Mouse (Mus musculus) heart, postnatal 0 days (tissue): ENCODE measurements around the gene Sox6. TPM values are rescaled to one million over a fixed set of nuclear protein-coding genes. Genes with fewer than 3 reads are reported as not detected.

ENCODE experiments used
- ATAC-seq: fragments of 200-750 bp; cut with Nextera tagmentation; 2 replicates; pipeline ENCODE4 v1.8.0; 2017; ENCODE audit warnings: low read depth, moderate number of reproducible peaks, moderate library complexity; ENCODE audit not compliant: insufficient read depth
- DNase-seq: peaks from one replicate; pipeline ENCODE4 v3.0.0-alpha.2; 2016; ENCODE audit warnings: low spot score
- H3K27ac ChIP-seq: fragments of 300-500 bp; sonication (generic); 2 replicates; pipeline ENCODE4 v1.5.1; 2014; ENCODE audit warnings: low read depth, mild to moderate bottlenecking
- H3K27me3 ChIP-seq: fragments of 300-500 bp; sonication (generic); 2 replicates; pipeline ENCODE4 v1.6.1; 2014; ENCODE audit warnings: low read length, mixed read lengths; ENCODE audit not compliant: control insufficient read depth, insufficient read depth
- H3K36me3 ChIP-seq: fragments of 300-500 bp; sonication (generic); replicated peaks from 2 replicates; pipeline ENCODE4 v1.6.1; 2014; ENCODE audit warnings: low read length, mixed read lengths; ENCODE audit not compliant: control insufficient read depth, insufficient read depth
- H3K4me1 ChIP-seq: fragments of 300-500 bp; sonication (generic); 2 replicates; pipeline ENCODE4 v1.6.1; 2014; ENCODE audit warnings: antibody characterized with exemption; ENCODE audit not compliant: control insufficient read depth, insufficient read depth
- H3K4me2 ChIP-seq: fragments of 300-500 bp; sonication (generic); 2 replicates; pipeline ENCODE4 v1.6.1; 2014; ENCODE audit warnings: low read depth, mild to moderate bottlenecking, low read length, moderate library complexity
- H3K4me3 ChIP-seq: fragments of 300-500 bp; sonication (generic); 2 replicates; pipeline ENCODE4 v1.5.1; 2014; ENCODE audit warnings: low read depth, low read length
- H3K9ac ChIP-seq: fragments of 300-500 bp; sonication (generic); replicated peaks from 2 replicates; pipeline ENCODE4 v1.6.1; 2014; ENCODE audit warnings: low read depth, low read length, mixed read lengths
- H3K9me3 ChIP-seq: fragments of 300-500 bp; sonication (generic); replicated peaks from 2 replicates; pipeline ENCODE4 v1.6.1; 2016; ENCODE audit warnings: low read length; ENCODE audit not compliant: control insufficient read depth
- CTCF ChIP-seq: IDR thresholded peaks from 2 replicates; pipeline ENCODE4 v1.5.1; 2016; ENCODE audit warnings: antibody characterized with exemption, control low read depth, low read depth
- WGBS: fragments of 180-500 bp; shearing (Covaris S2); extraction: QIAGEN DNeasy Blood & Tissue Kit; methylation state at CpG from one replicate; pipeline ENCODE4 v1.1.7; 2014; 5-methylcytosine and 5-hydroxymethylcytosine counted together
- polyA plus RNA-seq: library from polyadenylated mRNA; unstranded; fragments of >200 nt; fragmentation: Nextera tagmentation; extraction: Ambion mirVana; gene quantifications from 2 replicates; pipeline ENCODE4 v1.2.1, GENCODE M21; 2015
- total RNA-seq: library from RNA; depleted of rRNA; stranded (reverse); fragments of >200 nt; gene quantifications from 2 replicates; pipeline ENCODE4 v1.2.3, GENCODE M21; 2014; ENCODE audit warnings: low replicate concordance; rRNA removed

Sox6 gene
- total and polyA plus RNA-seq, 2 experiments from 2014 or later = 23.4 to 68.5 TPM

- Histone ChIP-seq H3K4me2 (no peak overlapping the region), H3K4me1 (no peaks in the 10 kb centered on the region), H3K9me3 (no peaks in the 10 kb centered on the region), H3K36me3 (no peaks in the 10 kb centered on the region), H3K27ac (no peak overlapping the region), H3K4me3 (no peak overlapping the region), H3K27me3 (no peaks in the 10 kb centered on the region), H3K9ac (no peak overlapping the region)
- ATAC-seq (no peak), DNase-seq (no peak)
- WGBS = 72% methylated on average over 12 of the region's 12 CpGs
- no peak for TF ChIP-seq CTCF
Observed at GRCm38 (mm10) chr7:115420960-115421359, 617.6 kb downstream of the Sox6 start.

Other genes starting within 250 kb of the Sox6 start
- gene 1110004F10Rik, start 601 bp upstream of the Sox6 start, total RNA-seq = 66.5 and 87.7 TPM in 2 replicates
- 150 and 152 TPM in 2 replicates for gene 1110004F10Rik, start 601 bp upstream of the Sox6 start, polyA plus RNA-seq
- gene Gm4353, start 45.8 kb upstream of the Sox6 start, total RNA-seq = 0.12 and 0.19 TPM in 2 replicates
- gene Gm4353, start 45.8 kb upstream of the Sox6 start, polyA plus RNA-seq = 0.16 and 0.25 TPM in 2 replicates